Mouse (Mus musculus) lung, adult 2 months (tissue): Measurements from ENCODE around the gene Fam173b.

ENCODE experiments used
- CTCF ChIP-seq: fragments of 200-500 bp; IDR thresholded peaks from 2 replicates; pipeline ENCODE4 v1.5.1; 2011; ENCODE audit warnings: mild to moderate bottlenecking, low read length, control low read depth; ENCODE audit not compliant: insufficient read depth
- POLR2A ChIP-seq: fragments of 200-500 bp; IDR thresholded peaks from 2 replicates; pipeline ENCODE4 v1.6.1; 2011; ENCODE audit warnings: low read depth, mild to moderate bottlenecking, control low read depth, low read length, borderline replicate concordance; ENCODE audit errors: extremely low read depth

DNA sequence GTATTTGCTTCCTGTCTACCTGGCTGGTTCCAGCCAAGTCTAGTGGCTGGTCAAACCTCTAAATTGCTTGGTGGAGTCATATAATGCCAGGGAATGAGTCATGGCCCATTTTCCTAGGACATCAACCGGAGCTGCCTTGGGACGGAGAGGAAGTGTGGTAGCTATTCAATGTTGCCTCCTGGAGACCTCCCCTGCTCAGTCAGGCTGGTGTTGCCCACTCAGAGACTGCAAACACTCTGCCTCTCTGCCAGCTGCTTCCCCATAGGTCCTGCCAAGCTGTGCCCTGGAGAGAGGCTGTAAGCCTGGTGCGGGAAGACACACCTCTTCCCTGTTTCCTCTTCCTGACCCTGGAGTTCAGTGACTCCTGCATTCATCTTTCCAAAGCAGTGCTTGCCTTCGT, 30.8 kb downstream of the Fam173b start:
- no peak for TF ChIP-seq CTCF
- no peak for TF ChIP-seq POLR2A
